Mouse (Mus musculus) mature B cell (primary cell): ENCODE results near the gene Cbx6.
"Not testable (repeated sequence)": the region's sequence is repeated elsewhere in the genome, so short reads cannot be mapped to it uniquely, and the experiment has no call there.

Source experiments
- in situ Hi-C: fragments of 300-500 bp; cut with MboI; formaldehyde crosslinking; loops from 2 replicates; pipeline ENCODE4 v1.14.3; 2019

Cbx6 gene

DNA sequence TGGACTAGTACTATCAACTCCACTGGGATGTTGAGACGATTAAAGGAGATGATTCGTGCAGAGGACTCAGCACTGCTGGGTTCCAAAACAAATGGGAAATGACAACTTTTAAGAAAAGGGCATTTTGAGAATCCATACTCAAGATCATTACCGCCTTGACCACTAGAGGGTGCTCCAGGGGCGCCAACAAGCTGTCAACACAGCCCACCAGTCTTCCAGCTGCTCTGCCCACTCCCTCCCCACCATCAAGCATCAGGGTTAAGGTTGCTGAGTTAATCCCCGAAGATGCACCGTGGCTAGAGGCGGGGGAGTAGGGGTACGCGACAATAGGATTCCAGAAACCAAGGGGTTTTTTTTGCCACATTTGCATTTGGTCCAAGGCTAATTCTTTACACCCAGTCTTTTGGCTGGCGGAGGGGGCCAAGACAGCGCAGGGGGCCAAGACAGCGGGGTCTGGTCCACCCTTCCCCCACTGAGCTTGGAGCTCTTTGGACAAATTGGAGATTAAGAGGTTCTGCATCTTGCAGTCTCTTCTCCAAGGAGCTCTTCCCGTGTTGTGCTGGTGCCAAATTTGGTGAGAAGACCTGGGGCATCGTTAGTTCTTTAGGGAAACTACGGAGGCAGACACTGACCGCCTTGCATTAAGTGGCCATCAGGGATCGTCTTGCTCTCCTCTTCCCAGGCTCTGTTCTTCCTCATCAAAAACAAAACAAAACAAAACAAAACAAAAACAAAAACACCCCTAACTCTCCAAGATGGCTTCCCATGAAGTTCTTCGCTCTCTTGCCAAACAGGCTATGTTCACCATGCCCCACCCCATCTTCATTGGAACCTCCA is 2.2 kb downstream of the Cbx6 start:
- in situ Hi-C loops, result loop anchor here (5.0 kb wide), 2 partner anchors 50 to 80 kb away; no protein-coding TSS in a partner anchor

DNA sequence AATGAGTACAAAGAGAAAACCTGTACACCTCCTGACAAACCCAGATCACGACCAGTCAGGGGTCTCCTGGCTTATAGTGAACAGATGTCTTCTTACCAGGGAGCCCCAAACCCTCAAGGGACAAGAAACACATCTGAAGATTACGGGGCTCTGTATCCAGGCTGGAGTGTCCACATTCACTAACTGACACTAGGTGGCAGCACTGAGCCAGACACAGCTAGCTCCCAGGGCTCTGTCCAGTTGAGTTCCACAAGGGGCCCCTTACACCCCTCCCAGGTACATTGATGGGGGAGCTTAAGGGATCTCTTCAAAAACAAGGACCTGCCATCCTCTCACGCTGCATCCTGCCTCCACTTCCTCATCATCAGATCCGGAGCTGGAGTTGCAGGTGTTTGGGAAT is 4.1 kb downstream of the Cbx6 start:
- in situ Hi-C loops, result loop anchor here (5.0 kb wide), 2 partner anchors 52 to 82 kb away; no protein-coding TSS in a partner anchor

DNA sequence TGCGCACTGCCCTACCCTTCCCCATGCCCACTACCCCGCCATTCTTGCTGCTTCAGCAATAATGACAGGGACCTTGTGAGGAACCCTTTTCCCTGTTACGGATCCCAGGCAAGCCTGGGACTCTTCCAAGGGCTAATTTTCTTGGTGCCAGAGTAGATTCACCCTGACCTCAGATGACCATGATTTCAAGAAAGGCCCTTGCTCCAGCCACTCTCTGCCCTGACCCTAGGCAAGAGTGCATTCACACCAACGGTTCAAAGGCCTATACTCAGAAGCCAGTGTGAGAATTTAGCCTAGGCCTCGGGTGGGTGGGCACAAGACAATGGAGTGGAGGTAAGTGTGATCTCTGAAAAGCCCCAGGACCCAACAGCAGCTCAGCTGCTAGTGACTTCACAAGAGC is 5.1 kb downstream of the Cbx6 start:
- in situ Hi-C loops, result no loop called here

DNA sequence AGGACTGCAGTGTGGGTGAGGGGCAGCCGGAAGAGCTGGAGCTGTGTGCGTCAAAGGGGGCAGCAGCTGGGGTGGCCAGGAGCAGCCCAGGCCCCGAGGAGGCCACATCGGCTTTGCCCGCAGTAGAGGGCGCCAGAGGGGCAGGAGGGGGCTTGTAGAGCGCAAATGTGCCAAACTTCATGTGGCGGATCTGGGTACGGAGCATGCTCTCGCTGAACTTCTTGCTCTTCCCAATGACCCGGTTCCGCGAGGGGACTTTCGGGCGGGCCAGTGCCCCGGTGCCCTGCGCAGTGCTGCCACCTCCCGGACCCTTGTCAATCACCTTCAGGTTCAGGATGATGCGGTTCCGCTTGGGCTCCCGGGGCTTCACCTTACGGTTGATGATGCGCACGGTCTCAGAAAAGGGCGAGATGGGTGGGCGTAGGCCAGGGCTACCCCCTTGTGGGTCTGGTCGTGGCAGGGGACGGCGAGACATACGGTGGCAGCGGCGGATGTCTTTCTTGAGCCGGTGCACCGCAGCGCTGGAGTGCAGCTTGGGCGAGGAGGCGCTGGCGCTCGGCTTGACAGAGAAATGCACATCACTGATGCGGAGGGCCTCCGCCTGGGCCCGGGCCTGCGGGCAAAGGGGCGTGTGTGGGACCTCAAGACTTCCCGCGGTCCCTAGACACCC is 6.0 kb downstream of the Cbx6 start:
- in situ Hi-C loops, result no loop called here

DNA sequence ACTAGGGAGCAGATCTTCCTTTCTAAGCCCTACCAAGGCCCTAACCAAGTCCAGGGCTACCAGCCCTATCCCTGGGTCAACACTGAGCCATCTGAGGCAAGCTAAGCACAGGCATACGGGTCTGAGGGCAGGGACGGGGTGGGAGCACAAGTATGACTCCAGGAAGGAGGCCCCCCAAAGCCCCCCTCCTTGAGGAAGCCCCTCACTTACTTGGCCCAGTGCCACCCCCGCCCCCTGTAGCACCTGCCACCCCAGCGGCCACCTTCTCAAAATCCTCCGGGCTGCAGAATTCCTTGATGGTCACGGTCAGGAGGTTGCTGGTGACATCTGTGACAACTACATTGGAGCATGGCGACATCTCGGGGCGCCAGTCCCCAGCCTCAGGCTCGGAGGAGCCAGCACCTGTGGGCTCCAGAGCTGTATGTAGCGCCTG is 6.7 kb downstream of the Cbx6 start:
- in situ Hi-C loops, result no loop called here

DNA sequence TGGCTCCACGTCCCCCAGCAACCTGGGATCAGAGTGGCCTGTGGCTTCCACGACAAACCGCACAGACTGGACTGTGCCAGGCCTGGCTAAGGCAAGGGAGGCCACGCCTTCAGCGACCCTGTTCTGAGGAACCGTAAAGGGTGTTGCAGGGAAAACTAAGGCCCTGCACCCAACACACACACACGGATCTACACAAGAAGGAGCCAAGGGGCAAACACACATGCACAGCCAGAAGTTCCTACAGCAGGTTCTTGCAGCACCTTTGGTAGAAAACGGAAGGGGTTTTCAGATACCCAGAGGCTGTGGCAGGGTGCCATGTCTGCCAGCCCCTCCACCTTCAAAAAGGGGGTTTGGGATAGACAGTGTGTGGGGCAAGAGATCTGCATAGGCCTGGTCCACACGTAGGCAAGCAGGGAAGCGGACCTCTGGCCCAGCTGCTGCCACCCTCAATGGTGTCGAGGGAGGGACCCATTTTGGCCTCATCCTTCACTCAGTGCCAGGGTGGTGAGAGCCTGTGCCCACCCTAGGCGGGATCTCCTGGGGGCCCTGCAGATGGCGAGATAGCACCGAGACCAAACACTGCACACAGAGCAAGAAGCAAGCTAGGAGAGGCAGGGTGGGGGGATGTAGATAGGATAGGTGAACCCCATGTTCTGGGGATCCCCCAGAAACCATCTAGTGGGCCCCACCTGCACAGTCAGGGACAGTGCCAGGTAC is 7.3 kb downstream of the Cbx6 start:
- in situ Hi-C loops, result no loop called here

DNA sequence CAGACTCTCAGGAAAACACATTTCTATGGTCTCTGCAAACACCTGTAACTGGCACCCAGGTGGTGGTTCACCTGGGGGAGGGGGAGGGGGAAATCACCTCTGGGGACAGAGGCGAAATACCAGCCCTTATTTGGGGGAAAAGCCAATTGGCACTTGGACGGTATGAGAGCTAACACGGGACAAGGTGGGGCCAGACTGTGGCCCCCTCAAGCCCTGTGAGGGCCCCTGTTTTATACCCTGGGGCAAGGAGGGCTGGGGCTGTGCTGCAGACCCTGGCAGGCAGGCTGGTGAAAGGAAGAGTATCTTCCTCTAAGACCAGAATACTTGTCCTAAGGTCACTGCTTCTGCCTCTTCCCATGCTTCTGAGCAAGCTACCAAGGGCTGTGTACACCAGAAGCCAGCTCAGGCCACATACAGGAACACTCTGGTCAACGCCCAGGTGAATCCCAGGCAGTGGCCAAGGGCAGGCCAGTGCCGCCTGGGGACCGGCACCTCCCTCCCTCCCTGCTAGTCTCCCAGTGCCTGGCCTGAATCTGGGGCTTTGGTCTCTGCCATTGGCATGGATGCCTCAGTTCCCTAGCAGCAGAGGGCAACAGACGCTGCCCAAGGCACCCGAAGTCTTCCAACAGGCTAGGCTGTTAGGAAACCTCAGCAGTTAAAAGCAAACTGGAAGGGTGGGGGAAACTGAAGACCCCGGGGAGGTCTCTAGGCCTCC is 8.1 kb downstream of the Cbx6 start:
- in situ Hi-C loops, result no loop called here

DNA sequence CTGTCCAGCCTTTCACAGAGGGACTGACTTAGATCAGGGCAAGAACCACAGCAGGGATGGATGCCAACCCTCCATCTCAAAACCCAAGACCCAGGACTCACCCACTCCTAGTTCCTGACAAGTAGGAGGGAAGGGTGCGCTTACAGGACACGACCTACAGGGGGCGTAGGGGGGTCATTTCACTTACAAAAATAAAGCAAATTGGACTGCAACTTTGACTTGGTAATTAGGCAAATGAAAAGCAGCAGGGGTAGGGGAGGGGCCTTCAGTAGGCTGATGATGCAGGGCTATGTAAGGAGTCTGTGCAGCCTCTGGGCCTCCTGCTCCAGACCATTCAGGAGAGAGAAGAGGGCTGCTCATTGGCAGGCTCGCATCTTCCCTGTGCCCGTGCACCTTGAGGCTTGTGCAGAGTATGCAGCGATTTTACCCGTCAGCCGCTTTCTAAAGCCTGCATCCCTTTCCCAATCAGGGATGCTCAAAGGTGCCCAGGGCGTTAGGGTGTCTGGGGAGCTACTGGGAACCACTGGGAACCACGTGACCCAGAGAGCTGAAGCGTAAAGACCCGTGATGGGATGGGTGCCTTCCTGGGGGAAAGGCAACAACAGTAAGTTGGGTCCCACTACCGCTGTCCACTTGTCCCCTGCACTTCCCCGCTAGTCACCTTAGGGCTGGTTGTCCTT is 9.2 kb downstream of the Cbx6 start:
- in situ Hi-C loops, result no loop called here

DNA sequence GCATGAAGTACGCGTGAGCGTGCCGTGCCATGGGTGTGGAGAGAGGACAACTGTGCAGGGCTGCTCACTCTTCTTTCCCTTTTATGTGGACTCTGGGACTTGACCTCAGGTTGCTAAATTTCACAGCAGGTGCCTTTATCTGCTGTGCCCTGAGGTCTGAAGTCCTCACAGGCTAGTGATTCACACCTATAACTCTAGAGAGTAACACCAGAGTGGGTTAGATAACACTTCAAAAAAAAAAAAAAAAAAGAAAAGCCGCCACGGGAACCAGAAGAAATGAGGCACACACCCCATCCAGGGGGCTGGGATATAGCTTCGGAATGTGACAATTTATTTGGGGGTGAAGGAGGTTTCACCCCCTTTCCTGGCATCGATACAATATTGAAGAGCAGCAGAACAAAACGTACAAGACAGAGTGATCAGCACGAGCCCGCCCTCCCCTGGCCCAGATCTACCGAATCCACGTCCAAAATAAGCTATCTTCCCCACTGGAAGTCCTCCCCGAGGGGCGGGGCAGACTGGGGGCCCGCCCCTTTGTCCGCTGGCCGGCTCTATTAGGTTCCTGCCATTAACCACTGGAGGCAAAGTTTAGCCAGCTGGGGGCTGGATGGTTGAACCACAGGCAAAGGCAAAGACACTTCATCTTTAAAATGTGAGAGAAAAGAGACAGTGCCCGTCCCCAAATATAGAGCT is 10.8 kb downstream of the Cbx6 start:
- in situ Hi-C loops, result no loop called here

DNA sequence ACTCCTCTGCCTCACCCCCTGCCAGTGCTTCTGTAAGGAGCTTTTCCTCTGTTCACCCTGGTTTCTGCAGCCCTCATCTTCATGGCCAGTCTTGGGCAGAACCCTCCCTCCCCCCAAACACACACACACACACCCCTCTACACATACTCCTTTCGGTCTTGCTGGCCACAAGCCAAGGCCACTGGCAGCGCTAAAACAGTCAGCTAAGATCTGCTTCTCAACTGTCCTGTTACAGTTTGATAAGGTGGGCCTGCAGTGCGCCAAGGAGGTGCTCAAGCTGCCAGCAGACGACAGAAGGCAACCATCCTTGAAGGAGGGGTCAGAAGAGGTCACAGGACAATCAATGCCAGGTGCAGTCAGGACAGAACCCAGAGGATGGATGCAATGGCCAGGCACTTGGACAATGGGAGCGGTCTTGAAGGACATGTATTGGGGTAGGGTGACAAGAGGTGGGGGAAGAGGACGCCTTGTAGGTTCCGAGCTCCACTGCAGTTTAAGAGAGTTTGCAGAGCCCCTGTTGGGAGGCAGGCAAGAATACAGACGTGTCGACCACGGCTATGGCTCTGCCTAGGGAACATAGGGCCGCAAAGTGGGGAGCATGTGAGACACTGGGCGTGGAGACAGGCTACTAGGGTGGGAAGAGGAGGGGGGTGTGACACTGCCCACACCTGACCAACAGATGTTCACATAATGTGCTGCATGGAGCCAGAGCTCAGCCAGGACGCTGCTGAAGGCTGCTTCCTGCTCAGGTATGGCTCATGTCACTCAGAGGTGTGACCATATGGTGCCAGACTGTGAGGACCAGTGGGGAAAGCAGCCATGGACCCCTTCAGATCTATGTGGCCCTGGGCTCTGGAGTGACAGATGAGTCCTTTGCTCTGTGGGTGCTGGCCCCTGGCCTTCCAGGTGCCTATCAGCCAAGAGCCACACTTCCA is 12.0 kb downstream of the Cbx6 start:
- in situ Hi-C loops, result no loop called here

DNA sequence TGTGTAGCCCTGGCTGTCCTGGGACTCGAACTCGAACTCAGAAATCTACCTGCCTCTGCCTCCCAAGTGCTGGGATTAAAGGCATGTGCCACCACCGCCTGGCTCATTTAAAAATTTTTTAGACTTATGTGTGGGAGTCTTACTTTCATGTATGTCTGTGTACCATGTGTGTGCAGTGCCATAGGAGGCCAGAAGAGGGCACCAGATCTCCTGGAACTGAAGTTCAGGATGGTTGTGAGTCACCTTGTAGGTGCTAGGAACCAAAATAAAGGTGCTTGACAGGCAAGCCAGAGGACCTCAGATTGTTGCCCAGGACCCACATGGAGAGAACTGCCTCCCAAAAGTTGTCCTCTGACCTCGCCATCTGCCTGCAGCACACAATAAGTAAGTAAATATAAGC is 16.2 kb downstream of the Cbx6 start:
- in situ Hi-C loops, result no loop called here

DNA sequence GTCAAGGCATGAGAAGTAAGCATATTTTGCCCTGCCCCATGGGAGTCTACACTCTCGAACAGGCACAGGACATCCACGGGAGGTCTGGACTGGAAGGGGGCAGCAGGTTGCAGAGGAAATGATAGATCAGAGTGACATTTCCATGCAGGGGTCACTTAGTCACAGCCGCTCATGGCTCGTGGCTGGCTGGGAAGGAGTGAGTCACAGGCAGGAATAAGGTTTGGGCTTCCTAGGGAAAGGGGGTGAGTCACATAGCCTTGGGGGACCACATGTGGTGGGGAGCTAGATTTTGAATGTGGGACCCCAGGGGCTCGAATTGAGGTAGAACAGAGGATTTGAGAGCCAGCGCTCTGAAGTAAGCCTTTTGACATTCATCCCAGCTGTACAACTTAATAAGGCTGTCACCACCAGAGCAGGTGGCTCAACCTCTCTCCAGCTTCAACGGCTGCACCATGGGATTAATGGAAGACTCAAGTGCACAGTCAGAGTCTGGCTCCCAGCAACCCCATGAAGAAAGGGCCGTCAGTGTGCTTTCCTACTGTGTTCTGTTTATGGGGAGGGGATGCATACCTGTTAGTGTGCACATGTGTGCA is 20.7 kb downstream of the Cbx6 start:
- in situ Hi-C loops, result no loop called here

DNA sequence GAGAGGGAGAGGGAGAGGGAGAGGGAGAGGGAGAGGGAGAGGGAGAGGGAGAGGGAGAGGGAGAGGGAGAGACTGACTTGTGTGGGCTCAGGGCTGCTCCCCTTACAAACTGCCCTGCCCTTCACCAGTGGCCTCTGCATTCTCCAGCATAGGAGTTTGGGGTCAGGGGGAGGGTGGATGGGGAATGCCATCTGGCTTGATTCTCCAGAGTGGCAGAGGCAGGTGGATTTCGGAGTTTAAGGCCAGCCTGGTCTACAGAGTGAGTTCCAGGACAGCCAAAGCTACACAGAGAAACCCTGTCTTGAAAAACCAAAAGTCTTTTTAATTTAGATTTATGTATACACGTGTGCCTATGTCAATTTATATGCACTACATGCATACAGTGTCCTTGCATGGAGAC is 21.6 kb downstream of the Cbx6 start:
- in situ Hi-C loops, result not testable (repeated sequence)

DNA sequence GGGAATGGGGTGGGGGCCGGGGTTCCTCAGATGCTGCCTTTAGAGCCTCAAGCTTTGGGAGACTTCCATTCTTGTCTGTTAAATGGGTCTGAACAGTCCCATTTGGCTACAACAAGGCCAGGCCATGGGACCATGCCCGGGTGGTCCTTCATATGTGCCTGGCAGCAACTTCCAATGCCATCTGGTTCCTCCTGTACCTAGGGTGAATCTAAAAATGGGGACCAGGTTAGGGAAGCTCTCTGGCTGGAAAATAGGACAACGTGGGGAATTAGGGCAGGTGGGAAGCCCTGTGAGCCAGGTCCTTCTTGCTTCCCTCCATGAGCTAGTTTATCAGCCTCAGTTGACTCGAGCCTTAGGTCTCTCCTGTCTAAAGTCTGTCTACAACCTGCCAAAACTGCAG is 23.5 kb downstream of the Cbx6 start:
- in situ Hi-C loops, result no loop called here

DNA sequence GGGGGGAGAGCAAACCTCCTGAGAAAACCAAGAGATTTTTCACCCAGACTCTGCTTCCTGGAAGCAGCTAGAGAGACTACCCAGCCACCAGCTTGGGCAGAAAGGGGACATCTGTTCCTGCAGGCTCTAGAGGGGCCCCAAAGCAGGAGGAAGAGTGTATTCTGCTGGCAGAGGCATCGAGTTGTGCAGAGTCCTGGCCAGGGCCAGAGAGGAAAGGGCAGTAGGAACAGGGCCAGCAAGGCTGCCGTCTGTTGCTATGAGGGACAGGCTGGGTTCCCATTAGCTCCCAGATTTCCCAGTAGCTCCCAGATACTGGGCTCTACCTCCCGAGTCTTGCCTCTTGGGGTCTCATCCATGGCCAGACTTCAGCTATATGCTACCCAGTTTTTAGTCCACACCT is 24.4 kb downstream of the Cbx6 start:
- in situ Hi-C loops, result no loop called here

DNA sequence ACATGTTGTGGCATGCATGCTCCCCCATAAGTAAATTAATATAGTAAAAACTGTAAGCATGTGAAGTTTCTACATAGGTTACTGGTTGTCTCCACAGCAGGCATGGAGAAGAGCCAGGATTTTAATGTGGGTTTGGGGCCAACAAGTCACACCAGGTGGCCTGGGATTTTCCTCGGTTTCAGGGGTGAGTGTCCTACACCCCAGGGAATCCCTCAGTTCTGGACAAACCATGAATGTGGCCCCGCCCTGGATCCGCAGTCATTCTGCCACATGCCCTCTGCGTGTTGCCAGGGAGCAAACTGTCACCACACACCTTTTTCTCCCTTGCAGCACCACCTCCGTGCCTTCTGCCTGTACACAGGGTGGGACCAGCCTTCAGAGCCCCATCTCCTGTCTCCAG is 25.8 kb downstream of the Cbx6 start:
- in situ Hi-C loops, result no loop called here

DNA sequence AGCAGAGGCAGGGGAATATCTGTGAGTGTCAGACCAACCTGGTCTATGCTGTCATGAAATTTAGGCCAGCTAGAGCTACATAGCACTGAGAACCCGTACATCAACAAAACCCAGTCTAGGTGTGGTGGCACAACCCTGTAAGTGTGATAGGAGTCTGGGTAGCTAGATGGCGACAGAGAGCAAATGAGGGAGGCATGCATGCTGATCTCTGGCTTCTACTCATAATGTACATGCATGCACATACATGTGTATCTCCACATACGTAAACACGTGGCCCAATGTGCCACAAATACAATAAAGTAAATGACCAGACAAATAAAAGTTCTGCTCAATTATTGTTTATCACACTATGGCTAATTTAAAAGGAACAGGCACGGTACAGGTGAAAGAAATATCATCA is 26.4 kb downstream of the Cbx6 start:
- in situ Hi-C loops, result no loop called here

DNA sequence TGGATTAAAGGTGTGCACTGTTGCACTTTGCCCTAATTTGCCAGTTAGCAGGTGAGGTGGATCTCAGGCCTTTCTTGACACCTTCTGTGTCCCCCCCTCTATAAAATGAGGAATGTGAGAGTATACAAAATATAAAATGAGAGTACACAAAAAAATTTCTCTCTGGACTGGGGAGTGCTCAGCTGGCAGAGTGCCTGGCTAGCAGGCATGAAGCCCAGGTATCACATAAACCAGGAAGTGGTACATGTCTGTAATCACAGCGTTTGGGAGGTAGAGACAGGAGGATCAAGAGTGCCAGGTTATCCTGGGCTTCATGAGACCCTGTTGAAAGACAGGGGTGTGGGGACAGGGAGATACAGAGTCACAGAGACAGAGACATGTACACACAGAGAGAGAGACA is 27.4 kb downstream of the Cbx6 start:
- in situ Hi-C loops, result no loop called here

DNA sequence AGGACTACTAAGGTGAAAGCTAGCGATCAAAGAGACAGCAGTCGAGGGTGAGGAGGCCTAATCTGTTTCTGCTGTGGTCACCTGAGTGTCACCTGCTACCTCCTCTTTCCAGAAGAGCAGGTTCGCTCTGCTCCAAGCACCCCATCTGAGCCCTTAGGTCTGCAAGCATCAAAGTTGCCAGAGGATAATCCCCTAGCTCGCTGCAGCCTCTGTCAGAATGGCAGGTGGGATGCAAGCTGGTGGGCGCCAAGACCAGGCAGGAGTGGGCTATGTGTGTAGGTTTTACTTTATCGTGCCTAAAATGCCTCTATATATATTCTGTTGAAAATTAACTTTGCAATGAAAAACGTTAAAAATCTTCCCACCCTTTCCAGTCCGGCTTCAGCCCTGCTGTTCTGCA is 29.2 kb downstream of the Cbx6 start:
- in situ Hi-C loops, result no loop called here
